ENCODE assay signal across 23 mouse cellular contexts in genomic region chr10:97422579-97422978, GRCm38 (mm10). TPM values are rescaled to one million over a fixed set of nuclear protein-coding genes. Genes with fewer than 3 reads are reported as not detected.
DNase-seq lines count a peak whose midpoint lies in the region; ATAC-seq lines count a peak whose summit lies in the region.
"Had no signal": no experiment of that assay in that cellular context is flagged by ENCODE, and none has a peak within 500 bp of the region (broad histone marks: within the 10 kb centered on the region; RNA-seq: fewer than 3 reads in every experiment).

No protein-coding gene starts in this region.

- no peaks in the 10 kb centered on the region for H3K36me3 ChIP-seq in embryonic facial prominence, embryonic 11.5 days (replicated peaks; ENCODE audit: control insufficient read depth, insufficient read depth, low read depth, low read length)
- H3K36me3 ChIP-seq in embryonic facial prominence, embryonic 10.5 days (replicated peaks) = no peaks in the 10 kb centered on the region
- no peaks in the 10 kb centered on the region for H3K36me3 ChIP-seq in embryonic facial prominence, embryonic 13.5 days
- no peaks in the 10 kb centered on the region for H3K36me3 ChIP-seq in embryonic facial prominence, embryonic 15.5 days
- H3K36me3 ChIP-seq: forebrain, embryonic 12.5 days; heart, embryonic 13.5 days; hindbrain, embryonic 13.5 days had no signal

- H3K4me1 ChIP-seq in embryonic facial prominence, embryonic 11.5 days (ENCODE audit: control insufficient read depth, insufficient read depth, low read length) = no peaks in the 10 kb centered on the region
- peaks cover 7% of the 10 kb centered on the region for H3K4me1 ChIP-seq in embryonic facial prominence, embryonic 10.5 days
- 0 out of 2 replicates have a peak, but pooled peaks cover 7% of the 10 kb centered on the region for H3K4me1 ChIP-seq in embryonic facial prominence, embryonic 13.5 days
- H3K4me1 ChIP-seq in embryonic facial prominence, embryonic 15.5 days = peaks cover 3% of the 10 kb centered on the region; the same call in 1 of the 2 replicates
- H3K4me1 ChIP-seq: forebrain, embryonic 12.5 days; hindbrain, embryonic 13.5 days had no signal

- no peaks in the 10 kb centered on the region for H3K9me3 ChIP-seq in embryonic facial prominence, embryonic 11.5 days (replicated peaks; ENCODE audit: control insufficient read depth, low read length)
- no peaks in the 10 kb centered on the region for H3K9me3 ChIP-seq in embryonic facial prominence, embryonic 10.5 days
- no peaks in the 10 kb centered on the region for H3K9me3 ChIP-seq in embryonic facial prominence, embryonic 13.5 days
- no peaks in the 10 kb centered on the region for H3K9me3 ChIP-seq in embryonic facial prominence, embryonic 15.5 days (replicated peaks)
- H3K9me3 ChIP-seq: forebrain, embryonic 12.5 days; heart, embryonic 13.5 days; hindbrain, embryonic 13.5 days had no signal

- no peak overlapping the region for H3K27ac ChIP-seq in embryonic facial prominence, embryonic 11.5 days (replicated peaks; ENCODE audit: low read depth, low read length)
- H3K27ac ChIP-seq in embryonic facial prominence, embryonic 10.5 days (replicated peaks) = no peak overlapping the region
- H3K27ac ChIP-seq in embryonic facial prominence, embryonic 13.5 days = peak overlapping the region; percentile 7; the same call in 1 of the 2 replicates
- peak overlapping the region; percentile 70; the same call in 1 of the 2 replicates for H3K27ac ChIP-seq in embryonic facial prominence, embryonic 15.5 days (replicated peaks)
- H3K27ac ChIP-seq: forebrain, embryonic 12.5 days; heart, embryonic 13.5 days; hindbrain, embryonic 13.5 days; hindbrain, postnatal 0 days had no signal

- no peaks in the 10 kb centered on the region for H3K27me3 ChIP-seq in embryonic facial prominence, embryonic 11.5 days (ENCODE audit: control insufficient read depth, insufficient read depth, low read length)
- H3K27me3 ChIP-seq in embryonic facial prominence, embryonic 10.5 days (replicated peaks; ENCODE audit: low read depth, poor library complexity, severe bottlenecking) = no peaks in the 10 kb centered on the region
- H3K27me3 ChIP-seq in embryonic facial prominence, embryonic 13.5 days = no peaks in the 10 kb centered on the region
- H3K27me3 ChIP-seq in embryonic facial prominence, embryonic 15.5 days = no peaks in the 10 kb centered on the region
- H3K27me3 ChIP-seq: CH12.LX; forebrain, embryonic 12.5 days; heart, embryonic 13.5 days; hindbrain, embryonic 13.5 days; Patski had no signal

- 37% methylated on average over 1 of the region's 1 CpGs for WGBS in embryonic facial prominence, embryonic 11.5 days
- whole genome bisulfite sequencing in embryonic facial prominence, embryonic 10.5 days = 51% methylated on average over 1 of the region's 1 CpGs
- WGBS in embryonic facial prominence, embryonic 13.5 days = 21% methylated on average over 1 of the region's 1 CpGs
- WGBS in embryonic facial prominence, embryonic 15.5 days = 20% methylated on average over 1 of the region's 1 CpGs

- intact Hi-C loops in heart, postnatal 10 days (cut with DNase I) = no loop called here

- DNase-seq in embryonic facial prominence, embryonic 11.5 days (ENCODE audit: low spot score) = peak; percentile 30
- DNase-seq in embryonic facial prominence, embryonic 10.5 days (ENCODE audit: low spot score) = no peak
- peak; percentile 15 to 16 for DNase-seq in heart, postnatal 10 days
- DNase-seq in heart, postnatal 4 days = no peak
- DNase-seq in frontal cortex, postnatal 14 days (ENCODE audit: low spot score in 2 of 2) = no peak
- DNase-seq: adrenal gland, postnatal 14 days; cerebellum, adult 11-12 months; cerebellum, adult 9-10 months; cerebellum, postnatal 25 days; gastrocnemius, postnatal 25 days; heart, adult 11 months; kidney, adult 11 months had no signal

- no peak overlapping the region for H3K4me2 ChIP-seq in embryonic facial prominence, embryonic 11.5 days (ENCODE audit: low read depth, low read length)
- no peak overlapping the region for H3K4me2 ChIP-seq in embryonic facial prominence, embryonic 13.5 days
- H3K4me2 ChIP-seq in embryonic facial prominence, embryonic 15.5 days (replicated peaks) = no peak overlapping the region
- H3K4me2 ChIP-seq: forebrain, embryonic 12.5 days; heart, embryonic 13.5 days; hindbrain, embryonic 13.5 days had no signal

- ATAC-seq in embryonic facial prominence, embryonic 11.5 days (replicated peaks; ENCODE audit: insufficient number of reproducible peaks, low FRiP score, low TSS enrichment, low read depth) = no peak
- no peak for ATAC-seq in embryonic facial prominence, embryonic 13.5 days (ENCODE audit: insufficient number of reproducible peaks, insufficient read depth, low FRiP score, low TSS enrichment, low read depth)
- ATAC-seq in embryonic facial prominence, embryonic 15.5 days (ENCODE audit: insufficient number of reproducible peaks, low FRiP score, low TSS enrichment, low read depth) = no peak
- ATAC-seq: activated CD4-positive, CD25-positive, alpha-beta regulatory T cell, adult 4 months; forebrain, embryonic 16.5 days; hindbrain, postnatal 0 days; Patski had no signal

- H3K4me3 ChIP-seq in embryonic facial prominence, embryonic 11.5 days (ENCODE audit: low read depth, low read length) = no peak overlapping the region
- H3K4me3 ChIP-seq in embryonic facial prominence, embryonic 10.5 days = no peak overlapping the region
- no peak overlapping the region for H3K4me3 ChIP-seq in embryonic facial prominence, embryonic 13.5 days
- H3K4me3 ChIP-seq in embryonic facial prominence, embryonic 15.5 days (replicated peaks) = no peak overlapping the region
- H3K4me3 ChIP-seq: forebrain, embryonic 12.5 days; heart, embryonic 13.5 days; hindbrain, embryonic 13.5 days had no signal

- H3K9ac ChIP-seq in embryonic facial prominence, embryonic 11.5 days (replicated peaks; ENCODE audit: low read length) = no peak overlapping the region
- H3K9ac ChIP-seq in embryonic facial prominence, embryonic 13.5 days = no peak overlapping the region
- H3K9ac ChIP-seq in embryonic facial prominence, embryonic 15.5 days = no peak overlapping the region
- H3K9ac ChIP-seq: forebrain, embryonic 12.5 days; heart, embryonic 13.5 days; hindbrain, embryonic 13.5 days had no signal

RNA-seq across cellular contexts. Expression of gene Dcn, which starts 56.8 kb away (rescaled TPM):
- polyA plus RNA-seq in embryonic facial prominence, embryonic 11.5 days (2014; fragmentation: Nextera tagmentation; extraction: Ambion mirVana) = 17.9 and 20.7 TPM in 2 replicates
- 2.7 and 4.9 TPM in 2 replicates for polyA plus RNA-seq in embryonic facial prominence, embryonic 10.5 days (2016; fragmentation: Nextera tagmentation; extraction: Ambion mirVana)
- total RNA-seq in heart, postnatal 10 days (2021) = 100 to 1,000 TPM; 496 to 539 TPM
- 100 to 1,000 TPM; 319 to 365 TPM for total RNA-seq in heart, postnatal 4 days (2021)
- 202 and 222 TPM in 2 replicates for polyA plus RNA-seq in embryonic facial prominence, embryonic 13.5 days (2015; fragmentation: Nextera tagmentation; extraction: Ambion mirVana)
- polyA plus RNA-seq in embryonic facial prominence, embryonic 15.5 days (2015; fragmentation: Nextera tagmentation; extraction: Ambion mirVana) = 765 and 776 TPM in 2 replicates
- total RNA-seq: CH12.LX; hematopoietic stem cell, adult 5-6 weeks had no signal
- polyA plus RNA-seq: activated CD4-positive, CD25-positive, alpha-beta regulatory T cell, adult 4 months had no signal

Comparison
In these comparisons a context has a peak if more than half of its experiments do, and no peak if none do; other contexts are left out.
1. DNase-seq: peak in embryonic facial prominence, embryonic 11.5 days (single experiment) and heart, postnatal 10 days (2 of 2); none in embryonic facial prominence, embryonic 10.5 days (single experiment), heart, postnatal 4 days (single experiment) and frontal cortex, postnatal 14 days (0 of 2).
2. H3K27ac ChIP-seq: peak in embryonic facial prominence, embryonic 13.5 days (single experiment) and embryonic facial prominence, embryonic 15.5 days (single experiment); none in embryonic facial prominence, embryonic 11.5 days (single experiment) and embryonic facial prominence, embryonic 10.5 days (single experiment).